Mouse (Mus musculus) adrenal gland, postnatal 25 days (tissue): ENCODE data around the gene Crx. TPM values are rescaled to one million over a fixed set of nuclear protein-coding genes. Genes with fewer than 3 reads are reported as not detected.
"Not testable (repeated sequence)": the region's sequence is repeated elsewhere in the genome, so short reads cannot be mapped to it uniquely, and the experiment has no call there.

Source experiments
- DNase-seq: peaks from one replicate; pipeline ENCODE4 v3.0.0; 2021; ENCODE audit warnings: mixed read lengths
- long read RNA-seq: library from polyadenylated mRNA; stranded (forward); transcript quantifications from one replicate; pipeline ENCODE4 v2.0.0, GENCODE M21; 2021
- total RNA-seq: library from RNA; stranded (reverse); gene quantifications from 2 replicates; pipeline ENCODE4 v1.2.3, GENCODE M21; 2021

Gene Crx
- not detected in 2 replicates for total RNA-seq
- long read RNA-seq = 0 reads

- DNase-seq = no peak
Measured at GRCm38 (mm10) chr7:15879756-15880155, at the start of gene Crx. Gene Crx, minus strand, starts transcription at chr7:15879968.

GRCm38 (mm10) chr7:15922220-15922773 is 42.5 kb upstream of the Crx start, which contains the start of gene Selenow:
Gene Selenow, minus strand, starts transcription at chr7:15922402.
- DNase-seq = peak; percentile 85

GRCm38 (mm10) chr7:15921796-15922195 is 42.0 kb upstream of the Crx start:
- DNase-seq = no peak

GRCm38 (mm10) chr7:15920645-15921190 is 41.0 kb upstream of the Crx start:
- no peak for DNase-seq

- no peak for DNase-seq
Measured at GRCm38 (mm10) chr7:15919947-15920346, 40.2 kb upstream of the Crx start.

- DNase-seq = no peak
Measured at GRCm38 (mm10) chr7:15918371-15918770, 38.6 kb upstream of the Crx start.

GRCm38 (mm10) chr7:15916996-15917395 is 37.2 kb upstream of the Crx start:
- no peak for DNase-seq

GRCm38 (mm10) chr7:15916134-15916723 is 36.5 kb upstream of the Crx start:
- DNase-seq = no peak

GRCm38 (mm10) chr7:15915695-15916094 is 35.9 kb upstream of the Crx start:
- not testable (repeated sequence) for DNase-seq

- no peak for DNase-seq
Measured at GRCm38 (mm10) chr7:15914751-15915150, 35.0 kb upstream of the Crx start.

- no peak for DNase-seq
Measured at GRCm38 (mm10) chr7:15914252-15914651, 34.5 kb upstream of the Crx start.

- peak; percentile 74 for DNase-seq
Measured at GRCm38 (mm10) chr7:15912183-15912582, 32.4 kb upstream of the Crx start.

GRCm38 (mm10) chr7:15910521-15910920 is 30.8 kb upstream of the Crx start:
- no peak for DNase-seq

- DNase-seq = no peak
Measured at GRCm38 (mm10) chr7:15907971-15908590, 28.3 kb upstream of the Crx start.

GRCm38 (mm10) chr7:15906602-15907001 is 26.8 kb upstream of the Crx start:
- no peak for DNase-seq

- no peak for DNase-seq
Measured at GRCm38 (mm10) chr7:15905861-15906260, 26.1 kb upstream of the Crx start.

GRCm38 (mm10) chr7:15901366-15902048 is 21.7 kb upstream of the Crx start:
- no peak for DNase-seq

- DNase-seq = no peak
Measured at GRCm38 (mm10) chr7:15894251-15894650, 14.5 kb upstream of the Crx start.

- no peak for DNase-seq
Measured at GRCm38 (mm10) chr7:15884127-15884526, 4.4 kb upstream of the Crx start.

GRCm38 (mm10) chr7:15882317-15882716 is 2.5 kb upstream of the Crx start, which contains the start of gene Crxos:
Gene Crxos, plus strand, starts transcription at chr7:15882617.
- DNase-seq = no peak

- no peak for DNase-seq
Measured at GRCm38 (mm10) chr7:15881831-15882230, 2.1 kb upstream of the Crx start.

GRCm38 (mm10) chr7:15881388-15881787 is 1.6 kb upstream of the Crx start:
- no peak for DNase-seq

GRCm38 (mm10) chr7:15864104-15864503 is 15.7 kb downstream of the Crx start:
- DNase-seq = no peak
